Mouse (Mus musculus) lung, adult 2 months (tissue): ENCODE measurements around the gene Mphosph10.

ENCODE experiments used
- CTCF ChIP-seq: fragments of 200-500 bp; IDR thresholded peaks from 2 replicates; pipeline ENCODE4 v1.5.1; 2011; ENCODE audit warnings: mild to moderate bottlenecking, low read length, control low read depth; ENCODE audit not compliant: insufficient read depth
- POLR2A ChIP-seq: fragments of 200-500 bp; IDR thresholded peaks from 2 replicates; pipeline ENCODE4 v1.6.1; 2011; ENCODE audit warnings: low read depth, mild to moderate bottlenecking, control low read depth, low read length, borderline replicate concordance; ENCODE audit errors: extremely low read depth

DNA sequence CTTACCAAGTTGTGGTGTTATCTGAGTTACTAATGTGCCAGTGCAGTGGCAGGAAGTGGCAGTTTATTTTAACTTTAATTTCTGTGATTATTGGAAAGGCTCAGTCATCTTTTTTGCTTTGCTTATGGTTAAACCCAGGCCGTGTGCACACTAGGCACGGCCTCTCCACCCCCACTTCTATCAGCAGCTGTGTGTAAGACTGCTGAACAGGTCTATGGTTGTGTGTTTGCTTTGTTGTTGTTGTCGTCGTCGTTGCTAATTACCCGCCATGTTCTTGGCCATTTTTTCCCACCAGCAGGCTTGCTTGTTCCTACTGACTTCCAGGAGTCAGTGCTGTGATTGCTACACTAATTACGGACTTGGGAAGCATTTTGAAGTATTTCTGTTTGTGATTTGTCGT, 48.5 kb upstream of the Mphosph10 start:
- no peak for TF ChIP-seq CTCF
- TF ChIP-seq POLR2A = no peak
